Mouse (Mus musculus): ENCODE results near the gene Psmb6. TPM values are rescaled to one million over a fixed set of nuclear protein-coding genes. Genes with fewer than 3 reads are reported as not detected.

The Psmb6 gene
- 100 to 1,000 TPM; 198 TPM for total RNA-seq (2021)
- long read RNA-seq, transcript Psmb6-201 (6 exons, 798 nt) = major isoform, 145 of 164 reads
- long read RNA-seq, transcript Psmb6-202 (2 exons, 674 nt) = minor isoform, 15 of 164 reads
- long read RNA-seq, partial matches to known transcripts = 2 of 164 reads
- long read RNA-seq, other reads (novel, unspliced or antisense) = 1 of 164 reads

DNA sequence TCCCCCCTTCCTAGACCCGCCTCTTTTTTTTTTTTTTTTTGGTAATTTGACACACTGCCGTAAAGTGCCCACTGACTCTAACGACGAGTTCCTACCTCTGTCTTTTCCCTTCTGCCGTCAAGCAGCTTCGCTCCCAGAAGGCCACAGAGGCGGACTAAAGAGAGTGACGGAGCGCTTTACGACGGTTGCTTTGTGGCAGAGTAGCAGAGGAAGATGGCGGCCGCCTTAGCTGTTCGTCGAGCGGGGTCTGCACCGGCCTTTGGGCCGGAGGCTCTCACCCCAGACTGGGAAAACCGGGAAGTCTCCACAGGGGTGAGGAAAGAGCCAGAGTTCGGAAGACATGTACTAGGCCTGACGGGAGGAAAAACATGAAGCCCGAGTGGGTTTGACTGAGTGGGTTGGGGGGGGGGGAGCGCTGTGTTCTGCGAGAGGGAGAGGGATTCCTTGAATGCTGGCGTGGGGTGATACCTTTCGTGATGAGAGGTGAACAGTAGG, at the start of gene Psmb6:
Gene Psmb6, plus strand, starts transcription at position 184 of the 495 bp plus-strand sequence.
- peak; percentile 91 to 97 for DNase-seq (ENCODE audit: low spot score in 2 of 2)

DNA sequence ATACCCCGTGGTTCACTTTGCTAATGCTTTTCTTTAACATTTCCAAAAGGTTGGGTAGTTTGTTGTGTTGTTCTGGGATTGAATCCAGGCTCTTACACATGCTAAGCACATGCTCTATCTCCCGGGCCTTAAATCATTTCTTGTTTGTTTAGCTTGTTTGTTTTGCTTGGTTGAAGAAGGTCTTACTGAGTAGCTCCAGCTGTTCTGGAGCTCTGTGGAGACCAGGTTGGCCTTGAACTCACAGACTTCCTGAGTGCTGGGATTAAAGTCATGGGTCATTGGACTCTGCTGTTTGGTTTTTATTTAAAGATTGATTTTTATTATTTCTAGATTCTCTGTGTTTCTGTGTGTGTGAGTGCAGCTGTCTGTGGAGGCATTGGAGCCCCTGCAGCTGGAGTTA, 39.7 kb upstream of the Psmb6 start:
- no peak for DNase-seq (ENCODE audit: low spot score in 2 of 2)

DNA sequence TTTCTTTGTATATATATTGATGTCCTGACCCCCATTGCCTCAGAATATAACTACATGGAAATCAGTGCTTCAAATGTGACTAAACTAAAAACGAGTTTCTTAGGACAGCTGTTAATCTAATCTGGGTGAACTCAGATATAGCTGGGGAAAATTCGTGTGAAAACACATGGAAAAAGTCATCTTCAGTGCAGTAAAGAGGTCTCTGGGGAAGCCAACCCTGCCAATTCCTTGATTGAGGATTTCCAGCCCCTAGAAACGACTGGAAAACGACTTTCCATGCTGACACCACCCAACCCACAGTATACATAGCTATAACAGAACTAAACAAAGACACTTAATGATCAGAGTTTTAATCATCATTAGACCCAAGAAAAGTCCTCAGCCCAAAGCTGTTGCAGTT, 37.4 kb upstream of the Psmb6 start:
- DNase-seq (ENCODE audit: low spot score in 2 of 2) = no peak

DNA sequence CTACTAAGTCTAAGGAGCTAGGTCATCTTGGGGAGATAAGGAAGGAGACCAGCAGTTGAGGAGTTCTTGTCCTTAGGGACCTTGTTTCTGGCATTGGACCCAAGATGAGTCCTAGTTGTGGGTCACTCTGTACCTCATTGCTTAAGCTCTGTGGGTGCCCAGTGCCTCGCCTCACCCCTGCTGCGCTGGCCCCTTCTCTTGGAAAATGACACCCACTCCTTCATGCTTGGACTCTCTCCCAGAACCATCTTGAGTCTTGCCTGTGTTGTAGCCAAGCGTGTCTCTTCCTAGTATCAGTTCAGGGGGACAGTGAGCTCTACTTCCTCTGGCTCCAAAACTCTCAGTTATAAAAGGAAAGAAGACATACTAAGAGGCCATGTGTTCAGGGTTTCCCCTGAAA, 36.0 kb upstream of the Psmb6 start:
- DNase-seq (ENCODE audit: low spot score in 2 of 2) = no peak

DNA sequence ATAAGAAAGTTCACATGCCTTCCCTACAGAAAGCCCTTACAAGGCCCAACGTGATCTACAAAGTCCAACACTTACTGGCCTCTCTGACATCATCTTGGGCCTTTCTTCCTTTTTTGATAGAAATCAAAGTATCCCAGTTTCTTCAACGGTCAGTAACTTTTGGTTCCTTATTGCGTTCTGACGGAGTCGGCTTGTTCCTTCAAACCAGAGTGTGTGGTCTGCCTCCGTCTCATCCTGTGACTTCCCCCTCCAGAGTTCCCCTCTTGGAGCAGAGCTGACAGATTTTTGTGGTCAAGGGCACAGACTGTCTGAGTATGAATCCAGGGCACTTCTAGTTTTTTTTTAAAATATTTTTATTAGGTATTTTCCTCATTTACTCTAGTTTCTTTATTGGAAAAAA, 35.5 kb upstream of the Psmb6 start:
- DNase-seq (ENCODE audit: low spot score in 2 of 2) = no peak

DNA sequence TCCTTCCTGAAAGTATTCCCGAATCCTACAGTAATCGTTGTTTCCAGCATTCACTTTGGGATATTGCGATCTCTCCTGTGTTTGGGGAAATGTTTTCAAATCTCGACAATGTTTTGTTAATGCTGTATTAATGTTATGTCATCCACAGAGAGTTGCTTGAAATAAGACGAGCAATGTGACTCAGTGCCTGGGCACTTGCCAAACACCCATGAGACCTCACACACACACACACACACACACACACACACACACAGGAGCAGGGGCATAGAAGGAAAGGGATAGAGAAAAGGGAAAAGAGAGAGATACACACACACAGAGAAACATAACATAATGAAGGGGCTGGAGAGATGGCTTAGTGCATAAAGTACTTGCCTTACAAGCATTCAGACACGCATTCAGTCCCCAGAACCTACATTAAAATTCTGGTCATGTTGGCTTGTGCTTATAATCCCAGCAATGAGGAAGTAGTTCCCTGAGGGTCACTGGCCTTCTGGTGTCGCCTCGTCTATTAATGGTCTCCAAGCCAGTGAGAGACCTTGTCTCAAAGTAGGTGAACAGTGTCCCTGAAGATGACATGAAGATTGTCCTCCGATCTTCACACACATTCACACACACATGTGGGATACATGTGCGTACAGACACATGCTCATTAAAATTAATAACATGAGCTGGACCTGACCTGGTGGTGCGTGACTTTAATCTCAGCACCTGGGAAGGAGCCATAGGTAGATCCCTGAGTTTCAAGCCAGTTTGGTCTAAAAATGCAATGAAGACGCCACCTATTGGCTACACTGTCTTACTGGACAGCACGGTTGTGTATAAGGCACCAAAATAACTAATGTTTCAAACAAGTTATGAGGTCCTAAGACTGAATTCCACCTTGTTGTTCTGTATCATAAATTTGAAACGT, 25.3 kb upstream of the Psmb6 start:
- no peak for DNase-seq (ENCODE audit: low spot score in 2 of 2)

DNA sequence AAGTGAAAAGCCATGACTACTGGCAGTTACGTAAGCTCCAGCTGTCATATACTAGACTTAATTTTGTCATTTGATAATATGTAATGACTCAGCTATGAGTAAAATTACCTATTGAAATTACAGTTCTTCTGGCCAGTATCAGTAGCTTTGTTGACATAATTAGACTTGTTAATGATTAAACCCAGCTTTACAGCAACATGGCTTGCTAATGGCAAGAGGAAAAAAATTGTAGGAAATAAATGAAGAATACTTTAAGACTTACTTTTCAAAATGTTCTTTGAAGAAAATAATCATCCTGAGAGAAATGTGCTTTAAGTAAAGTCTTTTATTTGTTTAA, 24.7 kb upstream of the Psmb6 start:
- no peak for DNase-seq (ENCODE audit: low spot score in 2 of 2)

DNA sequence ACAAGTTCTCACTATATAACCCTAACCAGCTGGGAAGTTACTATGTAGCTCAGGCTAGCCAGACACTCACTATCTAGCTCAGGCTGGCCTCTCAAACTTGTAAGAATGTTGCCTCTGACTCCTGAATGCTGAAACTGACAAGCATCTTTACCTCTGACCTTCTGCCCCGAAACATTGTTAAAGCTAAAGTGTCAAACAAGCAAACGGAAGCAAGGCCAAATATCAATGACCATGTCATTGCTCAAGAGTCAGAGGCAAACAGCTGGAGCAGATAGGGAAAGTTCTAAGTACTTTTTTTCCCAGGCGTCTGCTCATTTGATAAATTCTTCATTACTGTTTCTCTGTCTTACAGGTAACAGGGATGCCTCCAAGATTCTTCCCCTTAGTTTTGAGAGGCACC, 23.1 kb upstream of the Psmb6 start:
- DNase-seq (ENCODE audit: low spot score in 2 of 2) = no peak

DNA sequence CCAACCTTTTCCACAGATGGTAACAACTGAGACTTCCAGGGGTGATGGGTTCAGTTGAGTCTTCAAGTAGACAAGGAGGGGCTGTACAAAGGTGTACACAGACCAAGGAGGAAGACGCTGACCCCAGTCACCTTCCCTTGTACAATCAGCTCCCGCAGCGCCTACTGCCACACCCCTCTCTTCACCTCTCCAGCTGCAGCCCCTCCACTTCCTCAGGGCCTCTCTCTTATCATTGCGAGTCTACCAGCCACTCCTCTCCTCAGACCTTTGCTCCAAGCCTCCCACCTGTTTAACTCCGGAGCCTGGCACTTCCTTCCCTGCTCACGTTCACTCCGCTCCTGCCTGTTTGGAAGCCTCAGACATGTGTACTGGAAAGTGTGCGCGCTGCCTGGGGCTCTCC, 20.2 kb upstream of the Psmb6 start, which contains the start of gene Tm4sf5:
Gene Tm4sf5, plus strand, starts transcription at position 275 of the 400 bp plus-strand sequence.
- no peak for DNase-seq (ENCODE audit: low spot score in 2 of 2)

DNA sequence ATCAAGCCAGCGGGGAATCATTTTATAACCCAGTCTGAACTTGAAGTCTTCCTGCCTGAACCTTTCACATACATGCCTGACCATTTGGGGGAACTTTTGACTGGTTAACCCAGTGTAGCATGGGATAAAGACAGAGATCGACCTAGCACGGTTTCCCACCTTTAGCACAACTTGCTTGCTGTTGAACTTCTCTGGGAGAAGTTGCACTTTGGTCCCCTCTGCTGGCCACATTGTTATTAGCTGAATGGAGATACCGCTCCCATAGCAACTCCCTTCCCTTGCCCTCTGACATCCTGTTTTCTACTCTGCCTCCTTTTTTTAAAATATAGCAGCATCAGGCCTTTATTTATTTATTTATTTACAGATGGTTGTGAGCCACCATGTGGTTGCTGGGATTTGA, 18.8 kb upstream of the Psmb6 start:
- DNase-seq (ENCODE audit: low spot score in 2 of 2) = peak in 1 of 2 experiments; percentile 58

DNA sequence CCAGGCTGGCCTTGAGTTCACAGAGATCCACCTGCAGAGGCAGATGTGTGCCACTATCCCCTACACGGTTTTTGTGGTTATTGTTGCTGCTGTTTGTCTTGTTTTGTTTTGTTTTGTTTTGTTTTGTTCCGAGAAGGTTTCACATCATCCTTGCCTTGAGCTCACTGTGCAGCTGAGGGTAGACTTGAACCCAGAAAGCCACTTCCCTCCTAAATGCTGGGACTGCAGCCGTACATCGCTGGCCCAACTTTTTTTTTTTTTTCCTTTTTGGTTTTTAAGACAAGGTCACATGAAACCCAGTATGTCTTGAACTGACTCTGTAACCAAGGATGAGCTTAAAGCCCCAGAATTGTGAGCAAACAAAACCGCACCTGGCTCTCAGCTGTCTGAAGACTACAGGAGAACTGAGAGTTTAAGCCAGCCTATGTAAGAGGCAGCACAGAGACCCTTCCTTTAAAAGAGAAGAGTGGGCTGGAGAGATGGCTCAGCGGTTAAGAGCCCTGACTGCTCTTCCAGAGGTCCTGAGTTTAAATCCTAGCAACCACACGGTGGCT, 18.1 kb upstream of the Psmb6 start:
- no peak for DNase-seq (ENCODE audit: low spot score in 2 of 2)

DNA sequence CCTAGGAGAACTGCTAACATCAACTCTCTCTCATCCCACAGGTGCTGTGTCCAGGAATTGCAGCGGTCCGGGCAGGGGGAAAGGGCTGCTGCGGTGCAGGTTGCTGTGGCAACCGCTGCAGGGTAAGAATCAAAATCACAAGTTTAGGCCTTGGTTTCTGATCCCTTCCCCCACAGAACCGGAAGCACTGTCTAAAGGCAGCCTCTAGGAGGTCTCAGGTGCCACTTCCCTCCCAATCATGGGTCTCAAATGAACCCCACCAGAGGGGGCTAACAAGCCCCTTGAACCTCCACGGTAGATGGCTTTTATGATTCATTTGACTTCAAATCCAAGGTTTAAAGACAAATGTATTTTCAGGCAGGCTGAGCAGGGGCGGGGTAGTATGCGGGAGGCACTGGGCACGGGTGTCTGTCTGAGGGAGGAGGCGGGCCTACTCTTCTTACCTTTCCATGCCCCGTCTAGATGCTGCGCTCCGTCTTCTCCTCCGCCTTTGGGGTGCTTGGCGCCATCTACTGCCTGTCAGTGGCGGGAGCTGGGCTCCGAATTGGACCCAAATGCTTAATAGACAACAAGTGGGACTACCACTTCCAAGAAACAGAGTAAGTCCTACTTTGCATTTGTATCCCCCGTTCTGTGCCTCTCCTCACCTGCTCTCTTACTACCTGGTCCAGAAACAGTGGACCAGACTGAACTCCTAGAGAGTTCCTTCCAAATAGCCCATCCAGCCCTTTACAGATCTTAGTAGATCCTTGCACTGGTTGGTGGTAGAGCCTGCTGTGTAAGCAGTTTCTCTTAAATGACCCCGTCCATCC, 15.2 kb upstream of the Psmb6 start:
- peak in 1 of 2 experiments; percentile 59 for DNase-seq (ENCODE audit: low spot score in 2 of 2)

DNA sequence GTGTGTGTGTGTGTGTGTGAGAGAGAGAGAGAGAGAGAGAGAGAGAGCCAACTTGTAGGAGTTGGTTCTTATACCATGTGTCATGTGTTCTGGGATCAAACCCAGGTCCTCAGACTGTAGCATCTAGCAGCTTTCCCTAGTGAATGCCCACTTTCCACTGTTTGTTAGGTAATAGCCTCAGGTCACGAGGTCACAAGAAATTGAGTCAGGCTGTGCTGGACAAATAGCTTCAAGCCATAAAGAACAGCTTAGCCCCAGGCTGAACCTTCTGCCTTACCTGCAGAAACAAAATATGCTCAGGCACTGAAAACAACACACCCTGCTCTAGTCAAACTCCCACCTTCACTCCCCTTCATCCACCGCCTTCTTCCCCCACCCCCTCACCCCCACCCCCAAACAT, 13.9 kb upstream of the Psmb6 start:
- DNase-seq (ENCODE audit: low spot score in 2 of 2) = no peak

DNA sequence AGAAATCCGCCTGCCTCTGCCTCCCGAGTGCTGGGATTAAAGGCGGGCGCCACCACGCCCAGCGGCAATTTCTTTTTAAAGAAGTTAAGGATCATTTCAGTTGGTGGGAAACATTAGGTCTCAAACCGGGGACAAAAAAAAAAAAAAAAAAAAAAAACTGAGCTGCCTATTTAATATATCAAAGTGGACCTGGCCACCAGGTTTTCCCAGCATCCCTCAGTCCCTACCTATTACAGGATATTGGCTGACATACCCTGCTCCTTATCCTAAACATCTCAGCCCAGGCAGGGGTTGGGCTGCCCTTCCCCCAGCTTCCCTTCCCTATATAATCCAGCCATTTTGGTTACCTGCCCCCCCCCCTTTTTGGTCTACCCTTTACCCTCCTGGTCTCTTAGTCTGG, 13.3 kb upstream of the Psmb6 start:
- DNase-seq (ENCODE audit: low spot score in 2 of 2) = no peak

DNA sequence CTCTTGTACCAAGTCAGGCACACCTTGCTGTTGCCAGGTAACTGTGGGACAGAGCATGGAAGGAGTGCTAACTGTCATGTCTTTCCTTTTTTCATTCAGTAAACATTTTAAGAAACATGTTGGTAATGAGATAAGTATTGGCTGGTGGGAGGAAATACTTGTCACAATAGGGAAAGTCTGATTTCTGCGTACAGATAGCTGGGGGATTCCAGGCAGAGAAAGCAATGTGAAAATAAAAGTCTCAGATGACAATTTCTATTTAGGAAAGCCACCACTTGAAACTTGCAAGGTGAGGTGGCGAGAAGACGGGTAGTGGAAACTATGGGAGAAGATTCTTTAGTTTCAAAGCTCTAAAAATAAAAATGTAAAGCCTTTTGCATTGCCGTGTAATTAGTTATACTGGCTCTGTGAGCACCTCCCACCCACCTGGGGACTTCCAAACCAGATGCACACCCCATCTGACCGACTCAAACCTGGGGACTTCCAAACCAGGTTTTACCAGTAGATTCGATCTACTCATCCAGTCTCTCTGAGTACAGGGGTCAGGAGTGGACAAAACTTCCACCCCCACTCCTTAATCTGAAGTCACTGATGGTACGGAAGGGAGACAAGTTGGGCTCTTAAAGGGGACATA, 12.3 kb upstream of the Psmb6 start:
- DNase-seq (ENCODE audit: low spot score in 2 of 2) = no peak

DNA sequence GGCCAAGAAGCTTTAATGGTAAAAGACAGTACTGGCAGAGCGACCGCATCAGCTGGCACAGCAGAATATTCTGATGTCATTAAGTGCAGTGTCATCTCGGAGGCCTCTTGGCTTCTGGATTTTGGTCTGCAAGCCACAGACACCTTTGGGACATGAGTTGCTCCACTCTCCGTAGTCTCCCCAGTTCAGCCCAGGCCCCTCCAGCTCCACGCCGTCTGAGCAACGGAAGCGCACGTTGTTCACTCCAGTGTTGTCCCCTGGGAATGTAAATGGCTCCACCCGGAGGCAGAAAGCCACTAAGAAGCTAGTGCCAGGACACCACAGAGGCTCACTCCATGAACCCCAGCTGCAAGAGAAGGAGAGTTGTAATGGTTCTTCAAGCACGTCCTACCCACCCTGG, 11.6 kb upstream of the Psmb6 start:
- DNase-seq (ENCODE audit: low spot score in 2 of 2) = no peak

DNA sequence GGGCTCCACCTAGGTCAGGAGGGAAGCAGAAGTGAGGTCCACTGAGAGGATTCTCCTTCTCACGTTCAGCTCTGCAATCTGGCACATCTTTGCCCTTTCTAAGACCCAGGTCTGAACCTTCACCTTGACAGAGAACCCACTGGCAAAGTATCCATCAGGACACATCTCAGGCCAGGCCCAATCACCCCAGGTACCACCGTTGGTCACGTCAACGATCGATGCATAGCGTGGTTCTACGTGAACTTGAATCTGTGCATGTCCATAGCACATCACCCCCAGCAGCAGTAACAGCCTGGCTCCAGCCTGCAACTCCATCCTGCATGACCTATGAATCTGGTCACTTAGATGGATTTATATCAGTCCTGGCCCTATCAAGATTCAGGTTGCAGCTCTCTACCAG, 10.9 kb upstream of the Psmb6 start, which contains the start of gene Vmo1:
Gene Vmo1, minus strand, starts transcription at position 329 of the 400 bp plus-strand sequence.
- no peak for DNase-seq (ENCODE audit: low spot score in 2 of 2)

DNA sequence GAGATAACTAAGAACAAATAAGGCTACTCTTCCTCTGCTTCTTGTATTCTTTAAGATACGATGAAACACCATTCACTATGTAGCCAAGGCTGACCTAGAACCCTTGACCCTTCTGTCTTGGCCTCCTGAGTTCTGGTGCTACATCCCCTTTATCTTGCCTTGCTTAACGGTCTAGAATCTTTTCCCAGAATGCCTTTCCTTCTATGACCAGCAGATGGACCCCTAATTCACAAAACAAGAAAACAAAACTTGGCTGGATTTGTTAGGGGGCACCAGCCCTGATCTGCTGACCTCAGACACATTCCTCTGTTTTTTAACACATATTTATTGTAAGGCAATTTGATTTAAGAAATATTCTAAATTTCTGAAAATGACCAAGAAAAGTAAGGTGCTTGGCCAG, 8.8 kb upstream of the Psmb6 start:
- peak in 1 of 2 experiments; percentile 56 for DNase-seq (ENCODE audit: low spot score in 2 of 2)

DNA sequence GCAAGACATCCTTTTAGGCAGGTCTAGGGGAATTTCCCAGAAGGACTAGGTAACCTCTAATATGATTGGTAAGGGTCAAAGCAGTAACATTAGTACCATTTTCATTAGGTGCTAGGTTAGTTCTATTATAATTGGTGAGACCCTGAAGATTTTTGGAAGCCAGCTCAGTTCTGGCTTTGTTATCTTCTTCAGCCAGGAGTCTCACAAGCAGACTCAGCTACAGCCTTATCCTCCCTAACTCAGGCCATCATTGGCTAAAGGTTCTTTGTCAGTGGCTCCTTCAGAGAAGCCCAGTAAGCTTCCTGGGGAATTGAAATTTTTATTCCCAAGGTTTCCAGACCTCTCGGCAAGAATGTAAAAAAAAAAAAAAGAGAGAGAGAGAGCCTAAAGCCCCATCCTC, 6.7 kb upstream of the Psmb6 start:
- DNase-seq (ENCODE audit: low spot score in 2 of 2) = no peak

DNA sequence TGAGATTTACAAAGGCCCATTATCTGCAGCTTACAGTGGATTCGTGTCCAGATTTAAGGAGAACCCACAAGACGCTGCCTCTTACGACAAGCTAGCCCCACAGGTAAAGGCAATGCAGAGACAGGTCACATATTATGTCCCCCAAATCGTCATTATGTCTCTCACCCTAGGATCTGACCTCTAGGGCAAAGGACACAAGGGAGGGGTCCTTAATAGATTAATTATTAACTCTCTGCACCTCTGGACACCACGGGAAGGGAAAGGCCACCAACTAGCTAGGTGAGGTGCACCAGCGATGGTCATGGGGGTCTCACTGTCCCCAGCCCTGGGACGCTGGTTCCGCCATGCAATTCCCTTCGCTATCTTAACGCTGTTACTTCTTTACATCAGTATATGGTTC, 6.2 kb upstream of the Psmb6 start, which contains the start of gene Gltpd2:
Gene Gltpd2, plus strand, starts transcription at position 274 of the 400 bp plus-strand sequence.
- no peak for DNase-seq (ENCODE audit: low spot score in 2 of 2)
